32 mouse cellular contexts compared by ENCODE assay signal in genomic region chr11:76652838-76653334, GRCm38 (mm10). TPM values are rescaled to one million over a fixed set of nuclear protein-coding genes. Genes with fewer than 3 reads are reported as not detected.
DNase-seq lines count a peak whose midpoint lies in the region; ATAC-seq and TF ChIP-seq lines count a peak whose summit lies in the region.
"Had no signal": no experiment of that assay in that cellular context is flagged by ENCODE, and none has a peak within 500 bp of the region (broad histone marks: within the 10 kb centered on the region; RNA-seq: fewer than 3 reads in every experiment).

No protein-coding gene starts in this region.

- ATAC-seq in hindbrain, embryonic 13.5 days (ENCODE audit: low FRiP score), result peak; percentile 68; the same call in 1 of the 2 replicates
- no peak for ATAC-seq in hindbrain, embryonic 11.5 days (ENCODE audit: low FRiP score)
- peak; percentile 65; the same call in 1 of the 2 replicates for ATAC-seq in hindbrain, embryonic 14.5 days (ENCODE audit: low FRiP score)
- peak; percentile 78 for ATAC-seq in neural tube, embryonic 14.5 days (ENCODE audit: low read depth)
- ATAC-seq in frontal cortex, adult (ENCODE audit: low TSS enrichment), result no peak
- ATAC-seq: intestine, embryonic 16.5 days; midbrain, embryonic 15.5 days had no signal

- no peak for TF ChIP-seq EP300 in CH12.LX (IDR thresholded peaks at IDR 0.05; ENCODE audit: low read length)

- H3K36me3 ChIP-seq in hindbrain, embryonic 13.5 days, result no peaks in the 10 kb centered on the region
- no peaks in the 10 kb centered on the region for H3K36me3 ChIP-seq in hindbrain, embryonic 11.5 days (ENCODE audit: control insufficient read depth, insufficient read depth, low read length)
- H3K36me3 ChIP-seq in CH12.LX (replicated peaks in 1 of 2; ENCODE audit: control insufficient read depth in 1 of 2, insufficient read depth in 1 of 2, low read length in 1 of 2), result no peaks in the 10 kb centered on the region
- H3K36me3 ChIP-seq in hindbrain, embryonic 14.5 days (replicated peaks; ENCODE audit: control insufficient read depth, insufficient read depth), result no peaks in the 10 kb centered on the region
- no peaks in the 10 kb centered on the region for H3K36me3 ChIP-seq in neural tube, embryonic 14.5 days (ENCODE audit: control insufficient read depth, insufficient read depth, low read length)
- H3K36me3 ChIP-seq: forebrain, embryonic 12.5 days; limb, embryonic 13.5 days; lung, embryonic 15.5 days; midbrain, embryonic 15.5 days had no signal

- peaks cover 13% of the 10 kb centered on the region; the same call in 1 of the 2 replicates for H3K4me1 ChIP-seq in hindbrain, embryonic 13.5 days (replicated peaks)
- no peaks in the 10 kb centered on the region for H3K4me1 ChIP-seq in hindbrain, embryonic 11.5 days (replicated peaks; ENCODE audit: control insufficient read depth, insufficient read depth, low read length)
- H3K4me1 ChIP-seq in CH12.LX (ENCODE audit: control insufficient read depth in 1 of 2, insufficient read depth in 2 of 2), result peaks cover 0 to 6% of the 10 kb centered on the region in 2 experiments; a peak in 1 of 4 replicates
- no peaks in the 10 kb centered on the region; the same call in 1 of the 2 replicates for H3K4me1 ChIP-seq in hindbrain, embryonic 14.5 days (replicated peaks; ENCODE audit: control insufficient read depth, insufficient read depth, low read length)
- no peaks in the 10 kb centered on the region for H3K4me1 ChIP-seq in neural tube, embryonic 14.5 days (ENCODE audit: control insufficient read depth, insufficient read depth, low read length)
- H3K4me1 ChIP-seq: lung, embryonic 15.5 days; midbrain, embryonic 15.5 days had no signal

- H3K9ac ChIP-seq in hindbrain, embryonic 13.5 days, result no peak overlapping the region
- H3K9ac ChIP-seq in hindbrain, embryonic 11.5 days (ENCODE audit: low read depth, low read length), result no peak overlapping the region
- H3K9ac ChIP-seq in CH12.LX (ENCODE audit: insufficient read depth, low read depth), result no peak overlapping the region
- no peak overlapping the region for H3K9ac ChIP-seq in hindbrain, embryonic 14.5 days
- no peak overlapping the region for H3K9ac ChIP-seq in neural tube, embryonic 14.5 days (replicated peaks; ENCODE audit: low read depth, low read length)
- H3K9ac ChIP-seq: forebrain, embryonic 12.5 days; limb, embryonic 13.5 days; lung, embryonic 15.5 days; midbrain, embryonic 15.5 days had no signal

- dilution Hi-C loops in CH12.LX (cut with MboI; ENCODE audit: extremely low pct_ligation_motif_present, extremely low pct_unique_long_range_greater_than_20kb, low sequenced_read_pairs), result no loop called here

- H3K79me2 ChIP-seq in CH12.LX (replicated peaks; ENCODE audit: control insufficient read depth, extremely low read depth, insufficient read depth, poor library complexity, severe bottlenecking), result no peaks in the 10 kb centered on the region

- 48% methylated on average over 3 of the region's 3 CpGs for WGBS in hindbrain, embryonic 13.5 days
- 75% methylated on average over 3 of the region's 3 CpGs for WGBS in hindbrain, embryonic 11.5 days
- 45% methylated on average over 3 of the region's 3 CpGs for WGBS in hindbrain, embryonic 14.5 days
- 28% methylated on average over 3 of the region's 3 CpGs for WGBS in neural tube, embryonic 14.5 days

- peak overlapping the region; percentile 69 for H3K27ac ChIP-seq in hindbrain, embryonic 13.5 days
- no peak overlapping the region for H3K27ac ChIP-seq in hindbrain, embryonic 11.5 days (ENCODE audit: low read depth, low read length)
- no peak overlapping the region for H3K27ac ChIP-seq in CH12.LX (ENCODE audit: insufficient read depth, low read depth)
- H3K27ac ChIP-seq in hindbrain, embryonic 14.5 days, result no peak overlapping the region
- 0 out of 2 replicates have a peak overlapping the region, but pooled peaks have one; percentile 44 for H3K27ac ChIP-seq in neural tube, embryonic 14.5 days (ENCODE audit: low read depth, low read length)
- H3K27ac ChIP-seq: forebrain, embryonic 12.5 days; left cerebral cortex, adult 2 months; limb, embryonic 13.5 days; lung, embryonic 15.5 days; midbrain, embryonic 15.5 days had no signal

- TF ChIP-seq POLR2A in CH12.LX (IDR thresholded peaks at IDR 0.05; ENCODE audit: low read depth, low read length), result no peak

- in situ Hi-C loops in CH12.LX (cut with MboI; ENCODE audit: low pct_ligation_motif_present, low pct_unique_long_range_greater_than_20kb, low sequenced_read_pairs), result no loop called here

- no peaks in the 10 kb centered on the region for H3K27me3 ChIP-seq in hindbrain, embryonic 13.5 days
- no peaks in the 10 kb centered on the region for H3K27me3 ChIP-seq in hindbrain, embryonic 11.5 days (ENCODE audit: control insufficient read depth, insufficient read depth, low read length)
- peaks cover 11% of the 10 kb centered on the region for H3K27me3 ChIP-seq in CH12.LX (replicated peaks)
- H3K27me3 ChIP-seq in hindbrain, embryonic 14.5 days (ENCODE audit: control insufficient read depth, insufficient read depth, low read length), result no peaks in the 10 kb centered on the region
- no peaks in the 10 kb centered on the region for H3K27me3 ChIP-seq in neural tube, embryonic 14.5 days (ENCODE audit: control insufficient read depth, insufficient read depth, low read length)
- H3K27me3 ChIP-seq: limb, embryonic 13.5 days; lung, embryonic 15.5 days; midbrain, embryonic 15.5 days had no signal

- H3K4me3 ChIP-seq in hindbrain, embryonic 13.5 days, result no peak overlapping the region
- H3K4me3 ChIP-seq in hindbrain, embryonic 11.5 days (ENCODE audit: low read depth, low read length), result no peak overlapping the region
- H3K4me3 ChIP-seq in CH12.LX (replicated peaks in 1 of 3; ENCODE audit: low read depth in 2 of 3, low read length in 2 of 3, poor library complexity in 1 of 3), result no peak overlapping the region
- no peak overlapping the region for H3K4me3 ChIP-seq in hindbrain, embryonic 14.5 days (replicated peaks; ENCODE audit: low read length)
- no peak overlapping the region for H3K4me3 ChIP-seq in neural tube, embryonic 14.5 days (ENCODE audit: low read depth, low read length)
- H3K4me3 ChIP-seq: forebrain, embryonic 12.5 days; left cerebral cortex, adult 2 months; limb, embryonic 13.5 days; lung, embryonic 15.5 days; midbrain, embryonic 15.5 days had no signal

- TF ChIP-seq RAD21 in CH12.LX (IDR thresholded peaks at IDR 0.05; ENCODE audit: low read depth, low read length), result no peak

- no peak for DNase-seq in hindbrain, embryonic 11.5 days (ENCODE audit: low spot score)
- peak; percentile 14 for DNase-seq in CH12.LX (ENCODE audit: extremely low read depth)
- no peak for DNase-seq in hindbrain, embryonic 14.5 days (ENCODE audit: low spot score)
- DNase-seq in urinary bladder, adult 18-20 months (ENCODE audit: low spot score in 2 of 2), result no peak
- DNase-seq: adrenal gland, postnatal 25 days; cerebellum, adult 18-20 months; cerebellum, postnatal 10 days; gastrocnemius, postnatal 14 days; heart, postnatal 14 days; kidney, adult 8-10 months; kidney, postnatal 10 days; layer of hippocampus, adult 9-11 months; spleen, adult 18-20 months; thymus, postnatal 14 days had no signal

- H3K4me2 ChIP-seq in hindbrain, embryonic 13.5 days, result no peak overlapping the region
- no peak overlapping the region for H3K4me2 ChIP-seq in hindbrain, embryonic 11.5 days (replicated peaks; ENCODE audit: low read depth, low read length)
- no peak overlapping the region for H3K4me2 ChIP-seq in CH12.LX (ENCODE audit: insufficient read depth, low read depth, poor library complexity, severe bottlenecking)
- H3K4me2 ChIP-seq in hindbrain, embryonic 14.5 days (replicated peaks), result no peak overlapping the region
- no peak overlapping the region for H3K4me2 ChIP-seq in neural tube, embryonic 14.5 days (ENCODE audit: low read depth, low read length)
- H3K4me2 ChIP-seq: forebrain, embryonic 12.5 days; limb, embryonic 13.5 days; liver, embryonic 11.5 days; lung, embryonic 15.5 days; midbrain, embryonic 15.5 days had no signal

- TF ChIP-seq CTCF in CH12.LX (conservative IDR thresholded peaks at IDR 0.05 in 1 of 2, IDR thresholded peaks at IDR 0.05 in 1 of 2; ENCODE audit: low read depth in 2 of 2, low read length in 2 of 2), result no peak

- H3K9me3 ChIP-seq in hindbrain, embryonic 13.5 days, result no peaks in the 10 kb centered on the region
- H3K9me3 ChIP-seq in hindbrain, embryonic 11.5 days (ENCODE audit: control insufficient read depth, low read length), result no peaks in the 10 kb centered on the region
- peaks cover 2% of the 10 kb centered on the region for H3K9me3 ChIP-seq in CH12.LX (replicated peaks; ENCODE audit: low read length)
- no peaks in the 10 kb centered on the region for H3K9me3 ChIP-seq in hindbrain, embryonic 14.5 days (ENCODE audit: control insufficient read depth, low read length)
- H3K9me3 ChIP-seq in neural tube, embryonic 14.5 days (ENCODE audit: control insufficient read depth, low read length), result no peaks in the 10 kb centered on the region
- H3K9me3 ChIP-seq: forebrain, embryonic 12.5 days; limb, embryonic 13.5 days; lung, embryonic 15.5 days; midbrain, embryonic 15.5 days had no signal

RNA-seq across cellular contexts. Expression of gene Bhlha9, which starts 19.4 kb away (rescaled TPM):
- polyA plus RNA-seq in hindbrain, embryonic 13.5 days (2015; fragmentation: Nextera tagmentation; extraction: Ambion mirVana), result 0.32 and 0.60 TPM in 2 replicates
- polyA plus RNA-seq in hindbrain, embryonic 11.5 days (2014; fragmentation: Nextera tagmentation; extraction: Ambion mirVana), result 0.19 TPM in 1 of 2 replicates, not detected in the other
- total RNA-seq in CH12.LX (2012; rRNA removed) (not detected in 2 replicates), CH12.LX (2014; rRNA removed) (not detected in 2 replicates)
- not detected in 2 replicates for polyA plus RNA-seq in CH12.LX (2012; ENCODE audit: insufficient read length, low read depth)
- polyA plus RNA-seq in hindbrain, embryonic 14.5 days (2014; fragmentation: Nextera tagmentation; extraction: Ambion mirVana), result 0.91 and 1.1 TPM in 2 replicates
- 1.2 and 1.4 TPM in 2 replicates for polyA plus RNA-seq in neural tube, embryonic 14.5 days (2014; fragmentation: Nextera tagmentation; extraction: Ambion mirVana)
- total RNA-seq: adrenal gland, adult 18-20 months; adrenal gland, postnatal 25 days; common myeloid progenitor, adult 5-6 weeks; gastrocnemius, postnatal 14 days; granulocyte monocyte progenitor cell, adult 5-6 weeks; heart, postnatal 14 days; megakaryocyte progenitor cell, adult 5-6 weeks; neutrophil, adult 5-6 weeks had no signal
- polyA plus RNA-seq: forebrain, embryonic 12.5 days; heart, embryonic 14.5 days; liver, embryonic 16.5 days; lung, embryonic 15.5 days; stomach, embryonic 16.5 days had no signal

RNA-seq across cellular contexts. Expression of gene Trarg1, which starts 26.7 kb away (rescaled TPM):
- polyA plus RNA-seq in hindbrain, embryonic 13.5 days (2015; fragmentation: Nextera tagmentation; extraction: Ambion mirVana), result 0.32 and 0.47 TPM in 2 replicates
- 0.14 TPM in 1 of 2 replicates, not detected in the other for polyA plus RNA-seq in hindbrain, embryonic 11.5 days (2014; fragmentation: Nextera tagmentation; extraction: Ambion mirVana)
- total RNA-seq in CH12.LX (2012; rRNA removed), result not detected in 2 replicates
- not detected in 2 replicates for total RNA-seq in CH12.LX (2014; rRNA removed)
- polyA plus RNA-seq in CH12.LX (2012; ENCODE audit: insufficient read length, low read depth), result not detected in 2 replicates
- polyA plus RNA-seq in hindbrain, embryonic 14.5 days (2014; fragmentation: Nextera tagmentation; extraction: Ambion mirVana), result 0.35 and 0.73 TPM in 2 replicates
- 0.44 and 4.1 TPM in 2 replicates for polyA plus RNA-seq in neural tube, embryonic 14.5 days (2014; fragmentation: Nextera tagmentation; extraction: Ambion mirVana)
- total RNA-seq: common myeloid progenitor, adult 5-6 weeks; granulocyte monocyte progenitor cell, adult 5-6 weeks; megakaryocyte progenitor cell, adult 5-6 weeks; neutrophil, adult 5-6 weeks had no signal
- polyA plus RNA-seq: forebrain, embryonic 12.5 days; liver, embryonic 16.5 days had no signal

RNA-seq across cellular contexts. Expression of gene Abr, which starts 30.8 kb away (rescaled TPM):
- 98.2 and 98.3 TPM in 2 replicates for polyA plus RNA-seq in hindbrain, embryonic 13.5 days (2015; fragmentation: Nextera tagmentation; extraction: Ambion mirVana)
- 35.8 and 41.7 TPM in 2 replicates for polyA plus RNA-seq in hindbrain, embryonic 11.5 days (2014; fragmentation: Nextera tagmentation; extraction: Ambion mirVana)
- 37.4 and 38.5 TPM in 2 replicates for total RNA-seq in CH12.LX (2012; rRNA removed)
- total RNA-seq in CH12.LX (2014; rRNA removed), result 21.0 and 21.4 TPM in 2 replicates
- 41.4 and 49.5 TPM in 2 replicates for polyA plus RNA-seq in CH12.LX (2012; ENCODE audit: insufficient read length, low read depth)
- polyA plus RNA-seq in hindbrain, embryonic 14.5 days (2014; fragmentation: Nextera tagmentation; extraction: Ambion mirVana), result 115 and 123 TPM in 2 replicates
- polyA plus RNA-seq in neural tube, embryonic 14.5 days (2014; fragmentation: Nextera tagmentation; extraction: Ambion mirVana), result 99.2 and 115 TPM in 2 replicates

Comparison
In these comparisons a context has a peak if more than half of its experiments do, and no peak if none do; other contexts are left out.
1. ATAC-seq: peak in hindbrain, embryonic 13.5 days (single experiment), hindbrain, embryonic 14.5 days (single experiment) and neural tube, embryonic 14.5 days (single experiment); none in hindbrain, embryonic 11.5 days (single experiment) and frontal cortex, adult (single experiment).
2. H3K27ac ChIP-seq: peak in hindbrain, embryonic 13.5 days (single experiment) and neural tube, embryonic 14.5 days (single experiment); none in hindbrain, embryonic 11.5 days (single experiment), CH12.LX (single experiment) and hindbrain, embryonic 14.5 days (single experiment).